Mouse (Mus musculus) brain, embryonic 14.5 days (tissue): Measurements from ENCODE around the gene Cyth3. TPM values are rescaled to one million over a fixed set of nuclear protein-coding genes. Genes with fewer than 3 reads are reported as not detected.

Experiments
- DNase-seq: peaks from one replicate; pipeline ENCODE4 v3.0.0-alpha.2; 2011; ENCODE audit warnings: low read depth
- CTCF ChIP-seq: fragments of 200-500 bp; IDR thresholded peaks from 2 replicates; pipeline ENCODE4 v1.5.1; 2012; ENCODE audit warnings: inconsistent platforms, mild to moderate bottlenecking, moderate library complexity, borderline replicate concordance; ENCODE audit not compliant: insufficient read depth, insufficient read length; ENCODE audit errors: extremely low read depth
- POLR2A ChIP-seq: fragments of 200-500 bp; IDR thresholded peaks from 2 replicates; pipeline ENCODE4 v1.6.1; 2012; ENCODE audit warnings: mild to moderate bottlenecking, inconsistent platforms, borderline replicate concordance; ENCODE audit not compliant: poor library complexity, insufficient read depth, insufficient read length, severe bottlenecking; ENCODE audit errors: extremely low read depth
- polyA plus RNA-seq: library from polyadenylated mRNA; depleted of rRNA; stranded (reverse); fragments of >200 nt; gene quantifications from 2 replicates; pipeline ENCODE4 v1.2.3, GENCODE M21; 2012; rRNA removed

The Cyth3 gene
- polyA plus RNA-seq, 1 experiment = 35.3 TPM

GRCm38 (mm10) chr5:143759554-143759953 is 137.3 kb downstream of the Cyth3 start:
- TF ChIP-seq CTCF (no peak), POLR2A (no peak)
- DNase-seq = no peak

Other genes with a start within 250 kb of the Cyth3 start
- 58.0 and 68.0 TPM in 2 replicates for gene Kdelr2, start 218.6 kb upstream of the Cyth3 start, polyA plus RNA-seq
- gene Daglb, start 157.9 kb upstream of the Cyth3 start, polyA plus RNA-seq = 15.6 and 16.4 TPM in 2 replicates
- gene Rac1, start 94.4 kb upstream of the Cyth3 start, polyA plus RNA-seq = 447 and 498 TPM in 2 replicates
- gene Usp42, start 109.8 kb downstream of the Cyth3 start, polyA plus RNA-seq = 15.0 and 28.2 TPM in 2 replicates
- 26.1 and 31.8 TPM in 2 replicates for gene Eif2ak1, start 195.3 kb downstream of the Cyth3 start, polyA plus RNA-seq